8 mouse cellular contexts compared by ENCODE assay signal in the genomic region with DNA sequence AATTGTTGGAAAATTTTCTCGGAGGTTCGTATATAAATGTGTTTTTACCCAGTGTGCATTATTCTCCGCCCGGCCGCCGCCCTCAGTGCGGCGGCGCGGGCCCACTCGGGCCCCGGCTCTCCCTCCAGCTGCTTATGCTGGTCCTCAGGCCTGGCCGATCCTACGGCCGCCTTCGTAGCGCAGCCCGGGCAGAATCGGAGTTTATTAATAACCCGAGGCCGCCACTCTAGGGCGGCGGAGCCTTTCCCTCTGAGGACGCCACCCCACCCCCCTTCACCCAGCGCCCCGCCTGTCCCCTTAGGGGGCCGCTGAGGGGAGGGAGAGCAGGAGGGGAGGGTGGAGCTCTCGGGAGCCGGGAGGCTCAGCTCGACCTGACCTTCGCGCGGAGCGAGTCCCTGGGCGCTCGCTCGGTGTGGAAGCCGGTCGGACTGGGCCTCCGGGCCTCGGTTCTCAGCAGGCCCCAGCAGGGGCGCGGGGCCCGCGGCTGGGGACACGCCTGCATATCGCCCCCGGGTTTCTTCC. TPM values are rescaled to one million over a fixed set of nuclear protein-coding genes. Genes with fewer than 3 reads are reported as not detected.
DNase-seq lines count a peak whose midpoint lies in the region; ATAC-seq and TF ChIP-seq lines count a peak whose summit lies in the region.

No protein-coding gene starts in this region.

- no peaks in the 10 kb centered on the region for H3K9me3 ChIP-seq in embryonic facial prominence, embryonic 15.5 days (replicated peaks)
- H3K9me3 ChIP-seq in kidney, embryonic 14.5 days (ENCODE audit: control insufficient read depth, low read length) = no peaks in the 10 kb centered on the region
- H3K9me3 ChIP-seq in limb, embryonic 15.5 days = no peaks in the 10 kb centered on the region
- no peaks in the 10 kb centered on the region for H3K9me3 ChIP-seq in midbrain, embryonic 16.5 days (replicated peaks; ENCODE audit: control insufficient read depth, low read length, poor library complexity, severe bottlenecking)

- ATAC-seq in embryonic facial prominence, embryonic 15.5 days (ENCODE audit: insufficient number of reproducible peaks, low FRiP score, low TSS enrichment, low read depth) = peak; percentile 86
- peak; percentile 89 for ATAC-seq in kidney, embryonic 14.5 days (ENCODE audit: low FRiP score, low TSS enrichment)
- ATAC-seq in limb, embryonic 15.5 days (ENCODE audit: insufficient number of reproducible peaks, low FRiP score, low TSS enrichment, low read depth) = peak; percentile 78
- peak; percentile 71 for ATAC-seq in midbrain, embryonic 16.5 days

- H3K36me3 ChIP-seq in embryonic facial prominence, embryonic 15.5 days = peaks cover 20% of the 10 kb centered on the region
- H3K36me3 ChIP-seq in kidney, embryonic 14.5 days (ENCODE audit: control insufficient read depth, insufficient read depth, low read length) = peaks cover 16% of the 10 kb centered on the region
- H3K36me3 ChIP-seq in limb, embryonic 15.5 days = peaks cover 16% of the 10 kb centered on the region
- H3K36me3 ChIP-seq in midbrain, embryonic 16.5 days (ENCODE audit: control insufficient read depth, insufficient read depth, low read length) = 0 out of 2 replicates have a peak, but pooled peaks cover 2% of the 10 kb centered on the region

- H3K27ac ChIP-seq in bone marrow macrophage, adult 2 months (ENCODE audit: insufficient read depth, low read depth, low read length) = peak overlapping the region; percentile 96
- H3K27ac ChIP-seq in embryonic facial prominence, embryonic 15.5 days (replicated peaks) = peak overlapping the region; percentile 100
- H3K27ac ChIP-seq in kidney, embryonic 14.5 days (ENCODE audit: low read depth, low read length) = peak overlapping the region; percentile 100
- H3K27ac ChIP-seq in limb, embryonic 15.5 days = peak overlapping the region; percentile 100
- peak overlapping the region; percentile 99 for H3K27ac ChIP-seq in midbrain, embryonic 16.5 days (ENCODE audit: low read length)

- no peaks in the 10 kb centered on the region for H3K27me3 ChIP-seq in embryonic facial prominence, embryonic 15.5 days
- no peaks in the 10 kb centered on the region for H3K27me3 ChIP-seq in kidney, embryonic 14.5 days (ENCODE audit: control insufficient read depth, insufficient read depth, low read length)
- H3K27me3 ChIP-seq in limb, embryonic 15.5 days = no peaks in the 10 kb centered on the region
- H3K27me3 ChIP-seq in midbrain, embryonic 16.5 days (ENCODE audit: control insufficient read depth, insufficient read depth, low read depth, low read length) = no peaks in the 10 kb centered on the region

- peak overlapping the region; percentile 90 for H3K9ac ChIP-seq in embryonic facial prominence, embryonic 15.5 days
- H3K9ac ChIP-seq in kidney, embryonic 14.5 days (ENCODE audit: low read depth, low read length) = peak overlapping the region; percentile 93
- H3K9ac ChIP-seq in limb, embryonic 15.5 days = peak overlapping the region; percentile 85
- H3K9ac ChIP-seq in midbrain, embryonic 16.5 days (ENCODE audit: low read depth, low read length) = peak overlapping the region; percentile 91

- peak; percentile 77 to 83 for DNase-seq in B cell, adult 2 months
- DNase-seq in heart, adult 9 months (ENCODE audit: low spot score in 2 of 2) = peak; percentile 91 to 92
- peak; percentile 72 to 77 for DNase-seq in spleen, postnatal 14 days (ENCODE audit: low spot score in 2 of 2)

- TF ChIP-seq POLR2A in bone marrow macrophage, adult 2 months (IDR thresholded peaks at IDR 0.05; ENCODE audit: borderline replicate concordance, low read depth, low read length) = peak; percentile 75

- H3K4me1 ChIP-seq in bone marrow macrophage, adult 2 months (ENCODE audit: control insufficient read depth, insufficient read depth, low read length) = peaks cover 3% of the 10 kb centered on the region
- peaks cover 17% of the 10 kb centered on the region for H3K4me1 ChIP-seq in embryonic facial prominence, embryonic 15.5 days
- peaks cover 6% of the 10 kb centered on the region; the same call in 1 of the 2 replicates for H3K4me1 ChIP-seq in kidney, embryonic 14.5 days (ENCODE audit: control insufficient read depth, insufficient read depth, low read length)
- H3K4me1 ChIP-seq in limb, embryonic 15.5 days = 0 out of 2 replicates have a peak, but pooled peaks cover 10% of the 10 kb centered on the region
- peaks cover 8% of the 10 kb centered on the region for H3K4me1 ChIP-seq in midbrain, embryonic 16.5 days (ENCODE audit: control insufficient read depth, insufficient read depth, low read length)

- WGBS in embryonic facial prominence, embryonic 15.5 days = under 1% methylated on average over 47 of the region's 48 CpGs
- WGBS in kidney, embryonic 14.5 days = 0% methylated on average over 46 of the region's 48 CpGs
- WGBS in limb, embryonic 15.5 days = under 1% methylated on average over 45 of the region's 48 CpGs
- 0% methylated on average over 40 of the region's 48 CpGs for WGBS in midbrain, embryonic 16.5 days

- no peak for TF ChIP-seq CTCF in bone marrow macrophage, adult 2 months (IDR thresholded peaks at IDR 0.05; ENCODE audit: low read depth, low read length)

- peak overlapping the region; percentile 63 for H3K4me3 ChIP-seq in bone marrow macrophage, adult 2 months (ENCODE audit: insufficient read depth, low read length)
- peak overlapping the region; percentile 69 for H3K4me3 ChIP-seq in embryonic facial prominence, embryonic 15.5 days (replicated peaks)
- peak overlapping the region; percentile 72 for H3K4me3 ChIP-seq in kidney, embryonic 14.5 days (ENCODE audit: low read length)
- H3K4me3 ChIP-seq in limb, embryonic 15.5 days = peak overlapping the region; percentile 68
- H3K4me3 ChIP-seq in midbrain, embryonic 16.5 days (ENCODE audit: low read depth, low read length) = peak overlapping the region; percentile 59

- peak overlapping the region; percentile 49 for H3K4me2 ChIP-seq in embryonic facial prominence, embryonic 15.5 days (replicated peaks)
- peak overlapping the region; percentile 59 for H3K4me2 ChIP-seq in kidney, embryonic 14.5 days (replicated peaks; ENCODE audit: low read depth, low read length)
- H3K4me2 ChIP-seq in limb, embryonic 15.5 days = peak overlapping the region; percentile 43
- peak overlapping the region; percentile 64 for H3K4me2 ChIP-seq in midbrain, embryonic 16.5 days (ENCODE audit: low read length)

RNA-seq across cellular contexts. Expression of a gene that starts 0.8 kb away (rescaled TPM):
- 17.4 and 22.2 TPM in 2 replicates for polyA plus RNA-seq in bone marrow macrophage, adult 2 months (2012; ENCODE audit: insufficient read depth, insufficient read length, missing spikeins)
- 16.1 and 17.3 TPM in 2 replicates for polyA plus RNA-seq in embryonic facial prominence, embryonic 15.5 days (2015; fragmentation: Nextera tagmentation; extraction: Ambion mirVana)
- polyA plus RNA-seq in kidney, embryonic 14.5 days (2014; fragmentation: Nextera tagmentation; extraction: Ambion mirVana) = 16.3 and 22.1 TPM in 2 replicates
- polyA plus RNA-seq in limb, embryonic 15.5 days (2015; fragmentation: Nextera tagmentation; extraction: Ambion mirVana) = 17.9 and 18.6 TPM in 2 replicates
- polyA plus RNA-seq in midbrain, embryonic 16.5 days (2015; fragmentation: Nextera tagmentation; extraction: Ambion mirVana) = 13.8 and 14.1 TPM in 2 replicates

RNA-seq across cellular contexts. Expression of a gene that starts 43.7 kb away (rescaled TPM):
- 51.7 and 55.2 TPM in 2 replicates for polyA plus RNA-seq in bone marrow macrophage, adult 2 months (2012; ENCODE audit: insufficient read depth, insufficient read length, missing spikeins)
- polyA plus RNA-seq in embryonic facial prominence, embryonic 15.5 days (2015; fragmentation: Nextera tagmentation; extraction: Ambion mirVana) = 39.5 and 41.0 TPM in 2 replicates
- polyA plus RNA-seq in kidney, embryonic 14.5 days (2014; fragmentation: Nextera tagmentation; extraction: Ambion mirVana) = 21.9 and 22.5 TPM in 2 replicates
- polyA plus RNA-seq in limb, embryonic 15.5 days (2015; fragmentation: Nextera tagmentation; extraction: Ambion mirVana) = 35.1 and 42.8 TPM in 2 replicates
- 48.6 and 50.6 TPM in 2 replicates for polyA plus RNA-seq in midbrain, embryonic 16.5 days (2015; fragmentation: Nextera tagmentation; extraction: Ambion mirVana)

Comparison
In these comparisons a context has a peak if more than half of its experiments do, and no peak if none do; other contexts are left out.
1. Peak in every context shown above with its lines: DNase-seq, ATAC-seq, H3K4me3 ChIP-seq and H3K27ac ChIP-seq.